Mouse (Mus musculus) bone marrow macrophage, adult 2 months (primary cell): ENCODE measurements around the gene Mfsd7a. TPM values are rescaled to one million over a fixed set of nuclear protein-coding genes. Genes with fewer than 3 reads are reported as not detected.
A peak's percentile ranks its signal among the peaks of the same experiment; 100 is the strongest.
"Not testable (repeated sequence)": the region's sequence is repeated elsewhere in the genome, so short reads cannot be mapped to it uniquely, and the experiment has no call there.

Experiments
- H3K27ac ChIP-seq: 2 replicates; pipeline ENCODE4 v1.5.1; 2012; ENCODE audit warnings: low read depth, low read length; ENCODE audit not compliant: insufficient read depth
- H3K4me1 ChIP-seq: 2 replicates; pipeline ENCODE4 v1.6.1; 2012; ENCODE audit warnings: low read length; ENCODE audit not compliant: control insufficient read depth, insufficient read depth
- H3K4me3 ChIP-seq: 2 replicates; pipeline ENCODE4 v1.5.1; 2012; ENCODE audit warnings: mild to moderate bottlenecking, low read length, moderate library complexity; ENCODE audit not compliant: insufficient read depth
- CTCF ChIP-seq: IDR thresholded peaks from 2 replicates; pipeline ENCODE4 v1.5.1; 2012; ENCODE audit warnings: low read depth, mild to moderate bottlenecking, low read length, moderate library complexity
- POLR2A ChIP-seq: IDR thresholded peaks from 2 replicates; pipeline ENCODE4 v1.6.1; 2012; ENCODE audit warnings: mild to moderate bottlenecking, low read depth, low read length, borderline replicate concordance
- polyA plus RNA-seq: library from polyadenylated mRNA; stranded (reverse); fragments of >200 nt; gene quantifications from 2 replicates; pipeline ENCODE4 v1.2.4, GENCODE M21; 2012; ENCODE audit not compliant: missing spikeins, insufficient read depth, insufficient read length

Gene Mfsd7a
- 8.7 and 9.8 TPM in 2 replicates for polyA plus RNA-seq

- TF ChIP-seq POLR2A (no peak), CTCF (no peak)
- Histone ChIP-seq H3K27ac (no peak within 1 kb of the TSS), H3K4me3 (peak within 1 kb of the TSS; percentile 12; the same call in 1 of the 2 replicates), H3K4me1 (peaks cover 26% of the 10 kb centered on the region)
Observed at GRCm38 (mm10) chr5:108448785-108449668, at the start of gene Mfsd7a. TSS of gene Mfsd7a (minus strand) at chr5:108448891.

DNA sequence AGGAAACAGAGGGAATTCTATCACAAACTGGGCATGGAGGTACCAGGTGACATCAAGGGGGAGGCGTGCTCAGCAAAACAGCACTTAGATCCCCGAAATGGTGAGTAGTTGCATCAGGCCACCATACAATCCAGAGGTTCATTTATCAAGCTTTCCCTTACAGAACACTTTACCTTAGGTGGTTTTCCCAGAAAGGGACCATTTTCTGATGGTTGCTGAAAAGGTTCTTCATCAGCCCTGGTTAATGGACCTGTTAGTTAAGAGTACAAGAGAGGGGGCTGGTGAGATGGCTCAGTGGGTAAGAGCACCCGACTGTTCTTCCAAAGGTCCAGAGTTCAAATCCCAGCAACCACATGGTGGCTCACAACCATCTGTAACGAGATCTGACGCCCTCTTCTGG, 37.5 kb upstream of the Mfsd7a start:
- not testable (repeated sequence) for H3K4me3 ChIP-seq, H3K27ac ChIP-seq
- peaks cover 15% of the 10 kb centered on the region for H3K4me1 ChIP-seq

DNA sequence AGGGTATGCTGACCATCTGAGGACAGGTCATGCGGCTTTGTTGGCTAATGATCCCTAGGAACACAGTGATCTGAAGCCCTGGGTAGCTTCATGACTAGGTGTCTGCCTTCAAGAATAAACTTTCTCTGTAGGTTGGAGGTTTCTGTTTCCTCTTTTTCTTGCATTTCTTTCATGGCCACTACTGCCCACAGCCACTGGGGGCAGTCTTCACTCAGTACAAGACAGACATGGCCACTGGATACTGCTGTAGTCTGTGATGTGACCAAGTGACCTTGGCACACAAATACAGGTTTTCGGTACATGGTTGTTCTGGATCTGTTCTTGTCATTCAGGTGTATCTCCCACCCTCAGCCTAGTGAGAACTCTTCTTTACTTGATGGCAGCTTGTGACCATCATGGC, 36.5 kb upstream of the Mfsd7a start:
- peaks cover 15% of the 10 kb centered on the region for H3K4me1 ChIP-seq
- TF ChIP-seq POLR2A (no peak), CTCF (peak; percentile 55)
- no peak overlapping the region for H3K27ac ChIP-seq
- H3K4me3 ChIP-seq, result no peak overlapping the region

DNA sequence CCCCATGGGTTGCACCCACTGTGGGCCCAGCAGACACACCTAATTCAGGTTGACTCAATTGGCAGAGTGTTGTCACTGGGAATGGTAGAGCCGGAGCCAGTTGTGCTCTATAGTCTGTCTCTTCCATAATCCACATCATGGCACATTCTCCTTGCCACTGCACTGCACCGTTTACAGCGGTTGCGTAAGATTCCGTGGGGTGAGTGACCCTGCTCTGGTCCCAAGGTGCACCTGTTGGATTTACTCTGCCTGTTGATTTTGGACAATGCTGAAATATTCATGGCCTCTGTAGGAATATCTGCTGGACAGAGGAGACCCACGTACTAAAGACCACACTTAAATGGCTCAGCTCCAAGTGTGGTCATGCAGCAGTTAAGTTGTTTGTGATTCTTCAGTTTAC, 34.3 kb upstream of the Mfsd7a start:
- no peak for TF ChIP-seq POLR2A
- no peak overlapping the region for H3K4me3 ChIP-seq
- H3K27ac ChIP-seq, result no peak overlapping the region
- peaks cover 15% of the 10 kb centered on the region for H3K4me1 ChIP-seq

- Histone ChIP-seq H3K4me3 (no peak overlapping the region), H3K4me1 (no peaks in the 10 kb centered on the region), H3K27ac (no peak overlapping the region)
- no peak for TF ChIP-seq CTCF
- TF ChIP-seq POLR2A, result no peak
Observed at GRCm38 (mm10) chr5:108475977-108476376, 27.3 kb upstream of the Mfsd7a start.

GRCm38 (mm10) chr5:108473737-108474136, 25.0 kb upstream of the Mfsd7a start:
- no peak overlapping the region for H3K27ac ChIP-seq
- no peak overlapping the region for H3K4me3 ChIP-seq
- TF ChIP-seq POLR2A (no peak), CTCF (no peak)
- no peaks in the 10 kb centered on the region for H3K4me1 ChIP-seq

GRCm38 (mm10) chr5:108469617-108470016, 20.9 kb upstream of the Mfsd7a start:
- no peak overlapping the region for H3K4me3 ChIP-seq
- no peak for TF ChIP-seq CTCF
- no peak for TF ChIP-seq POLR2A
- no peaks in the 10 kb centered on the region for H3K4me1 ChIP-seq
- H3K27ac ChIP-seq, result no peak overlapping the region

DNA sequence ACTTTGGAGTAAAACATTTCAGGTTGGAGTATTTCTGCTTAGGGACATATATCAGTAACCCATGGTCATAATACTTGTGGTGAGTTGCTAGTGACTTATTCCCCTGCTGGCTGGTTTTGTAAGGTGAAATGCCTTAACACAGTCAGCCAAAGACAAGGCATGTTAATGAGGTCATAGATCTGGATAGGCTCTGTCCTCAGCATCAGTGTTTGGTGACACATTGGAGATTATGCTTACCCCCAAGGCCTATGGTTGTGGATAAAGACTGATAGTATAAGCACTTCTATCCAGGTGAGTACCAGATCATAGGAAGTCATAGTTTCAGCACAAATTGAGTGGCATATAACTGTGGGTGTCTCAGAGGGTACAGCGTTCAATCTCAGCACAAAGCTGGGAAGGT, 18.0 kb upstream of the Mfsd7a start:
- TF ChIP-seq POLR2A, result no peak
- TF ChIP-seq CTCF, result no peak
- no peak overlapping the region for H3K4me3 ChIP-seq
- peaks cover 10% of the 10 kb centered on the region for H3K4me1 ChIP-seq
- no peak overlapping the region for H3K27ac ChIP-seq

DNA sequence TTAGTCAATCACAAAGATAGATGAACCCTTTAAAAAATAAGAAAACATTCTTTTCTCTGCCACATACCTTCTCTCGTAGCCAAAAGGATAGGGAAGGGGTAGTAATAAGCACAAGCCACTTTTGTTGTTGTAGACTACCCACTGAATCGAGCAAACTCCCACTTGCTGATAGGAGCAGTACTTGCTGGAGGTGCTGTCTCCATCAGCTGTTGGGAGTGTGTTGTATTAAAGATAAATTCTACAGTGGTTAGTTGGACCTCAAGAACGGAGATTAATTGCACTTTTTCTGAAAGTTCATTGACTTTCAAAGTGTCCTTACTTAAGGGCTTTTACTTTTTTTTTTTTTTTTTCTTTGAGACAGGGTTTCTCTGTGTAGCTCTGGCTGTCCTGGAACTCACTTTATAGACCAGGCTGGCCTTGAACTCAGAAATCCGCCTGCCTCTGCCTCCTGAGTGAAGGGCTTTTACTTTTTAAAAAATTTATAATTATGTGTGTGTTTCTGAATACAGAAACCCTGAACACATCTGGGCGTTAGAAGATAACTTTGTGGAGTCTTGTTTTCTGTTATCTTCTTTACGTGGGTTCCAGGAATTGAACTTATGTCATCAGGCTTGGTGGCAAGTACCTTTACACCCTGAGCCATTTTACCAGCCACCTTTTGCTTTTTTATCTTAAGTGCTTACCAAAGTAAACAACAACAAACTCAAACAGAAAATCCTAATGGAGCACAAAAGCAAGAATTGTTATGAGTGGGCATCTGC, 16.6 kb upstream of the Mfsd7a start:
- H3K27ac ChIP-seq, result no peak overlapping the region
- H3K4me1 ChIP-seq, result peaks cover 13% of the 10 kb centered on the region
- H3K4me3 ChIP-seq, result no peak overlapping the region
- no peak for TF ChIP-seq CTCF
- no peak for TF ChIP-seq POLR2A

GRCm38 (mm10) chr5:108462446-108462845, 13.8 kb upstream of the Mfsd7a start:
- H3K27ac ChIP-seq, result no peak overlapping the region
- peaks cover 13% of the 10 kb centered on the region for H3K4me1 ChIP-seq
- no peak for TF ChIP-seq CTCF
- no peak for TF ChIP-seq POLR2A
- peak overlapping the region; percentile 95 for H3K4me3 ChIP-seq
